Mouse (Mus musculus) neural tube, embryonic 12.5 days (tissue): ENCODE measurements at regions not wholly inside any gene's neighbourhood (a gene's known extent, or its start where the extent isn't known, plus 50 kb on each side); places are given as distances from the start of the nearest gene placed in this dataset.

ENCODE experiments used
- ATAC-seq: fragments of 200-750 bp; cut with Nextera tagmentation; 2 replicates; pipeline ENCODE4 v1.8.0; 2017; ENCODE audit warnings: low read depth, mild to moderate bottlenecking, moderate TSS enrichment, moderate library complexity; ENCODE audit not compliant: low FRiP score
- H3K27ac ChIP-seq: fragments of 300-500 bp; sonication (generic); 2 replicates; pipeline ENCODE4 v1.5.1; 2016
- H3K27me3 ChIP-seq: fragments of 300-500 bp; sonication (generic); replicated peaks from 2 replicates; pipeline ENCODE4 v1.6.1; 2016; ENCODE audit warnings: mild to moderate bottlenecking
- H3K36me3 ChIP-seq: fragments of 300-500 bp; sonication (generic); 2 replicates; pipeline ENCODE4 v1.6.1; 2016; ENCODE audit warnings: mild to moderate bottlenecking
- H3K4me1 ChIP-seq: fragments of 300-500 bp; sonication (generic); 2 replicates; pipeline ENCODE4 v1.6.1; 2016
- H3K4me2 ChIP-seq: fragments of 300-500 bp; sonication (generic); replicated peaks from 2 replicates; pipeline ENCODE4 v1.6.1; 2016; ENCODE audit warnings: mild to moderate bottlenecking
- H3K4me3 ChIP-seq: fragments of 300-500 bp; sonication (generic); 2 replicates; pipeline ENCODE4 v1.5.1; 2016
- H3K9ac ChIP-seq: fragments of 300-500 bp; sonication (generic); 2 replicates; pipeline ENCODE4 v1.6.1; 2016; ENCODE audit warnings: mild to moderate bottlenecking
- H3K9me3 ChIP-seq: fragments of 300-500 bp; sonication (generic); 2 replicates; pipeline ENCODE4 v1.6.1; 2016; ENCODE audit warnings: mild to moderate bottlenecking
- WGBS: fragments of 180-500 bp; shearing (Covaris S2); methylation state at CpG from one replicate; pipeline ENCODE4 v1.1.7; 2016; 5-methylcytosine and 5-hydroxymethylcytosine counted together

DNA sequence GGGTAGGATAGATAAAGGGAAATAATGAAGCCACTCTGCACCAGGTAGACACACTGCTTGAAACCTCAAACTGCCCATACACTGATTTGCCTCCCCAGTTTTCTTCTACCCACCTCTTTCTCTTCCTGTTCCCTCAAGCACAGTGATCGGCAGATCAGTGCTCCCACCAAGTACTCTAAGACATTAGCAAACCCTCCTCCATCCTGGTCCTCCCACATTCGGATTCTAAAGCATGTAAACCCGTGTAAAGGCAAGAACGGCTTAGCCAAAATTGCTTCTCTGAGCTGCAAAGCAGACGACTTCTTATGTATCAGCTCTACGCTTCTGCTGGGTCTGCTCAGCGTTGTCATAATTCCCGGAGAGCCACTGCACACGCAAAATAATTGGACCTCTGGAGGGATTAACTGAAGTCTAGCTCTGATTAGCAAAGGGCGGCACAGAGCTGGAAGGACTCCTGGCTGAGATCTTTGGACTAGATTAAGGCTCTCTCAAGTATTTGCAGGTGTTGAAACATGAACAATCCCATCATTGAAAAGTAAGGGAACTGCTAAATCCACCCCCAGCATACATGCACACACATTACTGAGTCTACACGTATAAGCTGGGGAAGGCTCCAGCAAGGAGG, 67.2 kb downstream of the Mtx3 start:
- no peaks in the 10 kb centered on the region for H3K36me3 ChIP-seq
- H3K4me1 ChIP-seq = no peaks in the 10 kb centered on the region
- no peak overlapping the region for H3K4me3 ChIP-seq
- no peaks in the 10 kb centered on the region for H3K27me3 ChIP-seq
- no peak overlapping the region for H3K27ac ChIP-seq
- ATAC-seq = no peak
- 90% methylated on average over 11 of the region's 11 CpGs for WGBS
- H3K9me3 ChIP-seq = no peaks in the 10 kb centered on the region
- H3K4me2 ChIP-seq = no peak overlapping the region
- no peak overlapping the region for H3K9ac ChIP-seq

DNA sequence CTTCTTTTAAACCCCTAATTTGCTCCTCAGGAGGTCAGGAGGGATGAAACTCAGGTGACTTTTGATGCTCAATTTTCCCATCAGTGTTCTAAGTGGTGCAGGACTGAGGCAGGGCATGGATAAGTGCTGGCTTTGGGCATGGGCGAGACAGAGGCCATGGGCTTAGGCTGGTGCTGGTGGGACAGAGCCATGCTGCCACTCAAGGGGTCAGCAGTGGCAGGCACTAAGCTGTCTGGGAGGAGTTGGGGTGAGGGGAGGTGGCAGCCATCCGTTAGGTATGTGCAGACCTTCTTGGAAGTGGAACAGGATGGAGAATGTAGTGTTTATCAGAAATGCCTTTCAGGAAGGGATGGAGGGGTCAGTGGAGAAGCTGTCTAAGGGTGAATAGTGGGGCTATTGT, 68.1 kb downstream of the Mtx3 start:
- no peak overlapping the region for H3K9ac ChIP-seq
- ATAC-seq = no peak
- H3K9me3 ChIP-seq = no peaks in the 10 kb centered on the region
- no peaks in the 10 kb centered on the region for H3K27me3 ChIP-seq
- H3K36me3 ChIP-seq = no peaks in the 10 kb centered on the region
- H3K27ac ChIP-seq = no peak overlapping the region
- no peak overlapping the region for H3K4me2 ChIP-seq
- WGBS = 79% methylated on average over 2 of the region's 2 CpGs
- H3K4me1 ChIP-seq = no peaks in the 10 kb centered on the region
- no peak overlapping the region for H3K4me3 ChIP-seq

DNA sequence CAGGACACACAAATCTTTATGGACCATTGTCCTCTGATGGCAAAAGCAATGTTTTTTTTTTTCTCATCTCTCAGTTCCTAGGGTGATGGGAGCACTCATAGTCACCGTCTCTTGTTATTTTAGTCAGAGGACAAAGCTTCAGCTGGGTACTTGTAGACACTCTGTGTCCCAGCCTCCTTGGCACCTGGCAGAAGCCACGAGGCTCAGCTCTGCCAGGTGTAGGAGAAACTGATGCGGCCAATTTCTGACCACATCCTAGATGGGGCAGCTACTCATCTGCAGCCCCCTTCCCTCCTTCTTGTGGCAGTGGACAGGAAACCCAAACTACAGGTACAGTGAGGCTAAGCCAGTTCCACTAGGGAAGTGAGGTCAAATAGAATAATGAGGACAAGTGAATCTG, 70.1 kb downstream of the Mtx3 start:
- ATAC-seq = no peak
- Histone ChIP-seq H3K4me2 (no peak overlapping the region), H3K27me3 (no peaks in the 10 kb centered on the region), H3K9me3 (no peaks in the 10 kb centered on the region), H3K4me3 (no peak overlapping the region), H3K9ac (no peak overlapping the region), H3K4me1 (no peaks in the 10 kb centered on the region), H3K36me3 (no peaks in the 10 kb centered on the region), H3K27ac (no peak overlapping the region)
- WGBS = 85% methylated on average over 3 of the region's 3 CpGs

DNA sequence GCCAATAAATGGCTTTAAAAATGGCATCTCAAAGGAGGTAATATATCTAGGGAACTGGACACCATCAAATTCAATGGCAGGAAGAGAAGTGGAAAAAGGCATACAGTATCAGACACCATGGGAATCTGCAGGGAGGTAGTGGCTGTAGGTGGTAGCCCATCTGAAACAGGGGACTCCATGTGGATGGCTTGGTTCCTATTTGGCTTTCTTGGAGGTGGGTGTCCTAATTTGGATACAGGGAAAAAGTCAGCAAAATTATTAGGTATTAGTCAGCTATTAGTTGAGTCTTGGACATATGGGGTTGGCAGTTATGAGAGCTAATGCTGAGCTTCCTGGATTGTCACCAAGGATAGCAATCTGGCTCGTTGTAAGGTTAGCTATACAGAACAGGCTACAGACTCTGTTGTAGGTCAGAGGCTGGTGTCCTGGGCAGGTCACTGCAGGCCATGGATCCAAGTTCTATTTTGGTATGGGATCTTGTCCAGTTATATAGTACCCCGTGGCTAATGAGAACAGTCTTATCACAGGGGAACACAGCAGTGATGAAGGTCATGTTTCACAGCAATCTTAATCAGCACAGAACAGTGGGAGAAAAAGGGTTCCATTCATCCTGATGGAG, 70.8 kb downstream of the Mtx3 start:
- Histone ChIP-seq H3K4me3 (no peak overlapping the region), H3K9ac (no peak overlapping the region), H3K27me3 (no peaks in the 10 kb centered on the region), H3K27ac (no peak overlapping the region), H3K9me3 (no peaks in the 10 kb centered on the region), H3K36me3 (no peaks in the 10 kb centered on the region), H3K4me1 (no peaks in the 10 kb centered on the region), H3K4me2 (no peak overlapping the region)
- ATAC-seq = no peak
- 85% methylated on average over 2 of the region's 2 CpGs for WGBS

DNA sequence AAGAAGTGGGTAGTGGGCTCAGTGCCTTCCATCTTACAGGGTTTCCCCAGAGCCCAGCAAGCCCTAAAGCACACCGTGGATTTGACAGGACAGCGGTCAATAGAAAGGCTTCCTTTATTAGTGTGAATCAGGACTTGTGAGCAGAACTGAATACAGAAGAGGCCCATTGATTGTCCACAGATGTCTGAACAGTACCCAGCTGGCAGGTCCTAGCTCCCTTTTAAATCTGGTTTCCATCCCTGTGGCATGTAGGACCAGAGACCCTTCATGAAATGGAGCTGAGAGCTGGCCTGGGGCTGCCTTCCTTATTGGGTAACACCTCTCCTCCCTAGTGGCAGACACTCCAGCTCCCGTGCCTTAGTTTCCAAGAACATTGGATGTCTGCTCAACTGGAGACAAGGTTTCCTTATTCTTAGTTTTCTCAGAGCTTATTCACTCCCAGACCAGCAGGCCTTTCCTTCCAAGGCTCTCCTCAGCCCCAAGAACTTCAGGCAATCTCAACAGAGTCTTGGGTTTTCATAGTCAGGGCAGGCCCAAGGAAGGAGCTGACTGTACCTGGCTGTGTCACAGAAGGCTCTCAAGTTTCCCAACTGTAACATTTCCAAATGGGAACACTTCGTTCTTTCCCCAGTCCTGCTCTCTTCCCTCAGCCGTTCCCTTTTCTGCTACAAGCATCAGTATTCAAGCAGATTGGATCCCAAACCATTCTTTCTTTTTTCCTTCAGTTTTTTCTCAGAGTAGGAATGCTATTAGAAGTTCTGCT, 71.6 kb downstream of the Mtx3 start:
- no peak overlapping the region for H3K27ac ChIP-seq
- WGBS = 91% methylated on average over 5 of the region's 5 CpGs
- H3K27me3 ChIP-seq = no peaks in the 10 kb centered on the region
- no peaks in the 10 kb centered on the region for H3K9me3 ChIP-seq
- H3K4me2 ChIP-seq = no peak overlapping the region
- H3K9ac ChIP-seq = no peak overlapping the region
- ATAC-seq = no peak
- H3K4me1 ChIP-seq = no peaks in the 10 kb centered on the region
- H3K36me3 ChIP-seq = no peaks in the 10 kb centered on the region
- no peak overlapping the region for H3K4me3 ChIP-seq

DNA sequence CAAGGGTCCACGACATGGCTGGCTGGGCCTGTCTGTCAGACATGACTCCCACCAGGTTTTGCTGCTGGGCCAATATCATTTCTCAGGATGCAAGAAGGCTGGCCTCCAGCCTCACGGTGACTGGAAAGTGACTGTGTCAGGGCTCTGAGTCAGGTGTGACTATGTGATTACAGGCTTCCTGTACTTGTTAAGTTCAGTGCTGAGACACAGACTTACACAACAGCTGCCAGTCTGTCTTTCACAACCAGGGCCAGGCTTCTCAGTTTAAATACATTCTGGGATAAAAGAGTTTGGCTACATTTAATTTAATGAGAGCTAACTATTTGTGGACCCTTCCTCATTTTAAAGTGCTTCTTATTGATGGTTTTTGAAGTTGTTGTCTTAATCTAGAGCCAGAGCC, 75.3 kb downstream of the Mtx3 start:
- Histone ChIP-seq H3K4me3 (no peak overlapping the region), H3K27ac (no peak overlapping the region), H3K9me3 (no peaks in the 10 kb centered on the region), H3K4me2 (no peak overlapping the region), H3K4me1 (no peaks in the 10 kb centered on the region), H3K9ac (no peak overlapping the region), H3K36me3 (no peaks in the 10 kb centered on the region), H3K27me3 (no peaks in the 10 kb centered on the region)
- ATAC-seq = no peak
- WGBS = 86% methylated on average over 2 of the region's 2 CpGs

DNA sequence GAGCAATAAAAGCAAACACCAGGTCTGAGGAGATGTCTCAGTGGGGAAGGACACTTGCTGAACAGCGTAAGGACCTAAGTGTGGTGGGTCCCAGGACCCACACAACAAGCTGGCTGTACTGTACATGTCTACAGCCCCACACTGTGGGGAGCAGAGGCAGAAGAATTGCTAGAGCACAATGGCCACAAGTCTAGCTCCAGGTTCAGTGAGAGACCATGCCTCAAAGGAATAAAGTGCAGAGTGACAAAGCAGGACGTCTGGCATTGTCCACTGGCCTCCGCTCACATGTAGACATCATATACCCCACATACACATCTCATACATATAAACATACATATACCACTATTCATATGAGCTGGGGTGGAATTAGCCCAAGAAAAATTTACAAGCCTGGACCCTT, 77.4 kb downstream of the Mtx3 start:
- Histone ChIP-seq H3K4me2 (no peak overlapping the region), H3K27ac (no peak overlapping the region), H3K27me3 (no peaks in the 10 kb centered on the region), H3K36me3 (no peaks in the 10 kb centered on the region), H3K4me3 (no peak overlapping the region), H3K9me3 (no peaks in the 10 kb centered on the region), H3K9ac (no peak overlapping the region), H3K4me1 (no peaks in the 10 kb centered on the region)
- no peak for ATAC-seq
- 90% methylated on average over 3 of the region's 3 CpGs for WGBS

DNA sequence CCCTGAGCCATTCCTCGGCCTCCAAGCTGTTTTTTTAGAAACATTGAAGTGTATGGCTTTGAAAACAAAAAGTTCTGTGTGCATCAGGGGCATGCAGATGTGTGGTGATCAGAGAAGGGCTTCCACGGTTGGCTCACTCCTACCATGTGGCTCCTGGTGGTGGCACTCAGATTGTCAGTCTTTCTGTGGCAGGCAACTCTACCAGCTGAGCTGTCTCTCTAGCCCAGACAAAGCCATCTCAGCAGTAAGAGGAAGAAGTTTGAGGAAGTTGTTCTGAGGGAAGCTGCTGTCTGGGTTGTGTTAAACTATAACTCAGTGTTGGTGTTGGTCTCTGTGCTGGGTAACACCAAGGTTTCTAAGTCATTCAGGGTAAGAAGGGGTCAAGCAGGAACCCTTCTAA, 78.9 kb downstream of the Mtx3 start:
- H3K9me3 ChIP-seq = no peaks in the 10 kb centered on the region
- H3K4me1 ChIP-seq = no peaks in the 10 kb centered on the region
- H3K27me3 ChIP-seq = no peaks in the 10 kb centered on the region
- WGBS = 66% methylated on average over 2 of the region's 2 CpGs
- no peak for ATAC-seq
- no peak overlapping the region for H3K27ac ChIP-seq
- no peak overlapping the region for H3K4me3 ChIP-seq
- no peak overlapping the region for H3K9ac ChIP-seq
- H3K36me3 ChIP-seq = no peaks in the 10 kb centered on the region
- no peak overlapping the region for H3K4me2 ChIP-seq

DNA sequence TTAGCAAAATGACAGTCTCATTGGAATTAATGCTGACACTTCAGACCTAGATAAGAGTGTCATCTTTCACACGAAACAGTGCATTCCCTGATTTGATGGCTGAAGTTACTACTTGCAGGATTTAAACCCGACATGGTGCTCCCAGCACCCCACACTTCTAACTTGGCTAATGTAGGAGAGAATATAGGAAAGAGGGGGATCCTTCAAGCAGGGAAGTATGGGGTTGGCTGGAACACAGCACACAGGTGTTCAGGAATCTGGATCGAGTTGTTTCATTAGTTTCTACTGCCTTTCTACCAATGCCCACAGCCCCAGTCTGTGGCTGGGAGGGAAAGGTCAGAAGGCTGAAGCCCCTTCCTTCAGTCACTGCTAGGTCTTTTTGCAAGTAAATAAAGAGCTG, 79.5 kb downstream of the Mtx3 start:
- no peaks in the 10 kb centered on the region for H3K9me3 ChIP-seq
- H3K9ac ChIP-seq = no peak overlapping the region
- no peaks in the 10 kb centered on the region for H3K36me3 ChIP-seq
- no peaks in the 10 kb centered on the region for H3K27me3 ChIP-seq
- no peak for ATAC-seq
- H3K4me1 ChIP-seq = no peaks in the 10 kb centered on the region
- H3K4me2 ChIP-seq = no peak overlapping the region
- WGBS = 81% methylated on average over 3 of the region's 3 CpGs
- H3K27ac ChIP-seq = no peak overlapping the region
- H3K4me3 ChIP-seq = no peak overlapping the region

DNA sequence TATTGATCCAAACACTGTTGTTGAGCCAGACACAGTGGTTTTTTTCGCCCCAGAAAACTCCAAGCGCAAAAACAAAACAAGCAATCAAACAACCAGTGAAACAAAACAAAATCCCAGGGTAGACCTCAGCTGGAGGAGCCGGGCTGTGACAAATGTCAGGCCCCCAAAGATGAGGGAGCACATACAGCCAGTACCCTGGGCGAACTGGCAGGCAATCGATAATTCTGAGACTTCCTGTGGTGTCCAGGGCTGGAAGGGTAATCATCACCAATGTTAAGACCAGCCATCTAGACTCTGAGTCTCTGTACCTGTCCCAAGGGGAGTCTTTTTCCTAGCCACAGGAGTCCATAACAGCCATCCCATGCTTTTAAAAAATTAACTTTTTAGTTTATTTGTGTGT, 80.6 kb downstream of the Mtx3 start:
- 84% methylated on average over 5 of the region's 5 CpGs for WGBS
- H3K36me3 ChIP-seq = no peaks in the 10 kb centered on the region
- H3K4me1 ChIP-seq = no peaks in the 10 kb centered on the region
- no peak overlapping the region for H3K27ac ChIP-seq
- ATAC-seq = no peak
- H3K27me3 ChIP-seq = no peaks in the 10 kb centered on the region
- no peak overlapping the region for H3K4me3 ChIP-seq
- no peak overlapping the region for H3K4me2 ChIP-seq
- H3K9me3 ChIP-seq = no peaks in the 10 kb centered on the region
- no peak overlapping the region for H3K9ac ChIP-seq

DNA sequence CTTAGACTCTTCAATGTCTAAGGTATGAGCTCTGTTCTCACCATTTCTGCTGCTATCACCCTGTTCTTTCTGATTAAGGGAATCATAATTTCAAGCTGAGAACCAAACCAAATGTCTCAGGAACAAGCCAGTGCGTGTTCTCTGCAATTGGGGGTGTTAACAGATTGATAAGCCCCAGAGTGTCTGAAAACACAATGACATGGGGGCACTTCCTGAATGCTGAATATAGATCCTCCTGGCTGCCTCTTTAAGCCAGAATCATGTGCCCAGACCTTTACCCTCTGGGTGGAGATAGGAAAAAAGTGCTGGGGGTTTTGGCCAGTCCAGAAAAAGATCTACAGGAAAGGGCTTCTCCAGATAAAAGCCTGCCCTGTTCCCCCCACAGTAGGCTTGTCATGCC, 84.0 kb downstream of the Mtx3 start:
- H3K9me3 ChIP-seq = no peaks in the 10 kb centered on the region
- no peaks in the 10 kb centered on the region for H3K27me3 ChIP-seq
- H3K4me1 ChIP-seq = no peaks in the 10 kb centered on the region
- H3K36me3 ChIP-seq = no peaks in the 10 kb centered on the region
- no peak overlapping the region for H3K27ac ChIP-seq
- H3K4me2 ChIP-seq = no peak overlapping the region
- ATAC-seq = no peak
- no peak overlapping the region for H3K9ac ChIP-seq
- 89% methylated on average over 1 of the region's 1 CpGs for WGBS
- no peak overlapping the region for H3K4me3 ChIP-seq

DNA sequence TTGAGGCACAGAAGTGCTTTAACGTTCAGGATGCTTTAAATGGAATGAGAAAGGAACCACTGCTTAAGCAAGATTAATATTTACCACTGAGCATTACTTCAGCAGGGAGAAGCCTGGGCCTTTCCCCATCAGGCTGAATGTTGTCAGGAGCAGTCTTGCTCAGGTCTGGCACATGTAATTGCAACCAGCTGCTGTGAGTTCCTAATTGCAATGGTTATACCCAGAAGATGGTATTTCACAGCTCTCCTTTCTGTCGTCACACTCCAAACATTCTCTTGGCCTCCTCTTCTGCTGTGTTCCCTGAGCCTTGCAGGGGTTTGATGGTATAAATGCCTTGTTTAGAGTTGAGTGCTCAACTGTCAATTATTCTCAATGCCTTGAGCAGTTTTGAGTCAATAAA, 87.1 kb downstream of the Mtx3 start:
- Histone ChIP-seq H3K4me3 (no peak overlapping the region), H3K27ac (no peak overlapping the region), H3K4me1 (no peaks in the 10 kb centered on the region), H3K4me2 (no peak overlapping the region), H3K9ac (no peak overlapping the region), H3K36me3 (no peaks in the 10 kb centered on the region), H3K9me3 (no peaks in the 10 kb centered on the region), H3K27me3 (no peaks in the 10 kb centered on the region)
- ATAC-seq = no peak
- 75% methylated on average over 2 of the region's 2 CpGs for WGBS

DNA sequence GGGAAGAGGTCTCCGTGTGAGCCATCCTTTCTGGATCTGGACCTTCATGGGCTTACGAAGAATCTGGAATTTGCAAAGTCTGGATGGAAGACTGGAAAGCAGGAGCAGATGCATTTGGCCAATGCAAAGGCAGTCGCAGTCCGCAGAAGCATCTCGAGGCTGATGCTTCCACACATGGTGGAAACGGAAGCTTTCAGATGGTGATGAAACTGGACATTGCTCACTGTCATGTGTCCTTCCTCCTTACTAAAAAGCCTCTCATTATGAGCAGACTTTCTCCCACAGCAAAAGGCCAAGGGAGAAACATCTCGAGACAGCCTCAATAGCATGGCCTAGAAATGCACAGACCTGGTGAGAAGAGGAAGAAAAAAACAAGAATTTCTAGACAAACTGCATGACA, 94.5 kb downstream of the Mtx3 start:
- Histone ChIP-seq H3K9me3 (no peaks in the 10 kb centered on the region), H3K27me3 (no peaks in the 10 kb centered on the region), H3K4me2 (no peak overlapping the region), H3K9ac (no peak overlapping the region), H3K27ac (no peak overlapping the region), H3K4me3 (no peak overlapping the region), H3K36me3 (no peaks in the 10 kb centered on the region), H3K4me1 (no peaks in the 10 kb centered on the region)
- ATAC-seq = no peak
- WGBS = 92% methylated on average over 7 of the region's 7 CpGs
